Mouse (Mus musculus) splenic B cell, adult 2 months (primary cell): ENCODE data around the gene Cnn1.
"Not testable (repeated sequence)": the region's sequence is repeated elsewhere in the genome, so short reads cannot be mapped to it uniquely, and the experiment has no call there.

ENCODE experiments used
- DNase-seq: peaks from one replicate; pipeline ENCODE4 v3.0.0-alpha.2; 2011; ENCODE audit warnings: low read depth, low spot score
- H3K27me3 ChIP-seq: 2 replicates; pipeline ENCODE4 v1.6.1; 2012; ENCODE audit warnings: mild to moderate bottlenecking, low read length, moderate library complexity, mixed read lengths; ENCODE audit not compliant: control insufficient read depth, poor library complexity, insufficient read depth, severe bottlenecking
- H3K36me3 ChIP-seq: 2 replicates; pipeline ENCODE4 v1.6.1; 2012; ENCODE audit warnings: mild to moderate bottlenecking, low read length, moderate library complexity, mixed read lengths; ENCODE audit not compliant: control insufficient read depth, poor library complexity, insufficient read depth, severe bottlenecking

Gene Cnn1

GRCm38 (mm10) chr9:22065642-22066041 is 33.4 kb upstream of the Cnn1 start:
- H3K36me3 ChIP-seq = peaks cover 6% of the 10 kb centered on the region; the same call in 1 of the 2 replicates
- no peaks in the 10 kb centered on the region for H3K27me3 ChIP-seq

DNA sequence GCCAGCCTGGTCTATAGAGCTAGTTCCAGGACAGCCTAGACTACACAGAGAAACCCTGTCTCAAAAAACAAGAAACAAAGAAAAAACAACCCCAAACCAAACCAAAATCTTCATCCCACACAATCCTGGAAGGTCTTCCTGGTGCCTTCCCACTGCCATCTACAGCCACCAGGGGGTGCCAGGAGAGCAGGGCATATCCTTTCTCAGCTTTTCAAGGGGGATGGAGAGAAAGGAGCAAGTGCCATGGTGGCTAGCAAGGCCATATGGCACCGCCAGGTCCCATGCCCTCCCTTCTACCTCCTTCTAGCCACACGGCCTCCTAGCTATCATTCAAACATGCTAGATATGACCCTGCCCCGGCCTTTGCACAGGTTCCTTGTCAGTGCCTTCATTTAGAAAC is 32.6 kb upstream of the Cnn1 start:
- peaks cover 6% of the 10 kb centered on the region; the same call in 1 of the 2 replicates for H3K36me3 ChIP-seq
- peak; percentile 76 for DNase-seq
- H3K27me3 ChIP-seq = no peaks in the 10 kb centered on the region

More at GRCm38 (mm10) chr9:22065642-22066041, 33.4 kb upstream of the Cnn1 start:
- DNase-seq = no peak

DNA sequence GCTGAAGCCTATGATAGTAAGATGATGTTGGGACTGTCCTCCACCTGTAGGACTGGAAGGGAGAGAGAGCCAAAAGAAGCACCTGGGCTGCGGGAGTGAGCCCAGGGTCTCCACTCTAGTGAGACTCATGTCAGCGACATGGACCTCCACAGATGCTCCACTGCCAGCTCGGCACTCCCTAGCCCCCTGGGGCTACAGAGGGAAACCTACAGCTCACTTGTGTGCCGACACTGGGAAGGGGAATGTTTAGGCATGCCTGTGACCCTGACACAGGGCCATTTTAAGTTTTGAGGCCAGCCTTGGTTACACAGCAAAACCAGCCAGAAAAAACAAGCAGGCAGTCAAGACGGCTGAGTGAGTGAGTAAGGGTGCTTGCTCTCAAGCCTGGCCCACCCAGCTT is 31.8 kb upstream of the Cnn1 start:
- DNase-seq = no peak
- Histone ChIP-seq H3K27me3 (no peaks in the 10 kb centered on the region), H3K36me3 (peaks cover 4% of the 10 kb centered on the region; the same call in 1 of the 2 replicates)

GRCm38 (mm10) chr9:22069881-22070553 is 29.0 kb upstream of the Cnn1 start:
- H3K36me3 ChIP-seq = 0 out of 2 replicates have a peak, but pooled peaks cover 2% of the 10 kb centered on the region
- no peaks in the 10 kb centered on the region for H3K27me3 ChIP-seq
- DNase-seq = no peak

DNA sequence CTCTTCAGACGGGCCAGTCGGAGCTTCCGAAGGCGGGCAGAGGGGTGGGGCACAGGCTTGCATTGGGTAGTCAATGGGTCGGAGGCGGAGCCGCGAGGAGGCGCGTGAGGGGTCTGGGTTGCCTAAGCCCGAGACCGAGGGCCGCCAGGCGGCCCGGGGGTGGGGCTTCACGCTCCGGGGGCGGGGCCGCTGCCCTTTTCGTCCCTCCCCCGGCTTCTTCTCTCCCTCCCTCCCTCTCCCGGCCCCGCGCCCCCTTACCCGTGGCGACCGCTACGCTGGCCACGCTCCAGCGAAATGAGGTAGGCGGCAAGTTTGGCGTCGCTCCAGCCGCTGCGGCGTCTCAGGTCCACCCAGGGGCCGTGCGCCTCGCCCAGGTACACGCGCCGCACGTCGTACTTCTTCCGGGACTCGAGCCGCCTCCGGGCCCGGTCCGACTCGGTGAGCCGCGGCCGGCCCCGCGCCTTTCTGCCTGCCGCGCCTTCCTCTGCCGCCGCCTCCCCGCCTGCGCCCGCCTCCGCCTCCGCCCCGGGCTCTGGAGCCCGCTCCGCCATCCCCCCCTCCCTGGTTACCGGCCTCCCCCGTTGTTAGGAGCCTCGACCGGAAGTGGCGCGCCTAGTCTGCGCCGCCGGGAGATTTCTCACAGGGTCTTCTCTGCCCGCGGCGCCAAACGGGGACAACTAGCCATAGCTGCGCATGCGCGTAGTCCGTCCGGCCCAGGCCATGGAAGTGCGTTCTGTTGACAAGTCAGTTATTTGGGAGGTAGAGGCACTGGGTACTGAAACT is 28.0 kb upstream of the Cnn1 start, which contains the start of the genes Gm49318 and Zfp653:
TSS of gene Gm49318 (minus strand) at position 469 of the 783 bp plus-strand sequence.
TSS of gene Zfp653 (minus strand) at position 586 of the 783 bp plus-strand sequence.
- Histone ChIP-seq H3K36me3 (no peaks in the 10 kb centered on the region), H3K27me3 (no peaks in the 10 kb centered on the region)
- DNase-seq = peak; percentile 98

- H3K36me3 ChIP-seq = peaks cover 2% of the 10 kb centered on the region; the same call in 1 of the 2 replicates
- no peaks in the 10 kb centered on the region for H3K27me3 ChIP-seq
- DNase-seq = no peak
Observed at GRCm38 (mm10) chr9:22072276-22072675, 26.7 kb upstream of the Cnn1 start.

DNA sequence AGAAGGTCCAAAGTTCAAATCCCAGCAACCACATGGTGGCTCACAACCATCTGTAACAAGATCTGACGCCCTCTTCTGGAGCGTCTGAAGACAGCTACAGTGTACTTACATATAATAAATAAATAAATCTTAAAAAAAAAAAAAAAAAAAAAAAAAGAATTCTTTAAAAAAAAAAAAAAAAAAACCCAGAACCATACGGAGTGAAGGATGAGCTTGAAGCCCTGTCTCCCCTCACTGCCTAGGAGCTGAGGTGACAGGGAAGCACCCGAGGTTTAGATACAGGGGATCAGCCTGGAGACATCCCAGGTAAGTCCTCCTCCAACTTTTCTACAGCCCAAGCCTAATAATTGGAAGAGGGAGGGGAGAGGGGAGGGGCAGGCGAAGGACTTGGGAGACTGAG is 23.2 kb upstream of the Cnn1 start:
- H3K36me3 ChIP-seq, H3K27me3 ChIP-seq, DNase-seq: not testable (repeated sequence)

GRCm38 (mm10) chr9:22076223-22076622 is 22.8 kb upstream of the Cnn1 start:
- Histone ChIP-seq H3K36me3 (peaks cover 2% of the 10 kb centered on the region; the same call in 1 of the 2 replicates), H3K27me3 (no peaks in the 10 kb centered on the region)
- no peak for DNase-seq

- no peaks in the 10 kb centered on the region for H3K36me3 ChIP-seq
- no peak for DNase-seq
- no peaks in the 10 kb centered on the region for H3K27me3 ChIP-seq
Observed at GRCm38 (mm10) chr9:22084667-22085021, 14.4 kb upstream of the Cnn1 start.

DNA sequence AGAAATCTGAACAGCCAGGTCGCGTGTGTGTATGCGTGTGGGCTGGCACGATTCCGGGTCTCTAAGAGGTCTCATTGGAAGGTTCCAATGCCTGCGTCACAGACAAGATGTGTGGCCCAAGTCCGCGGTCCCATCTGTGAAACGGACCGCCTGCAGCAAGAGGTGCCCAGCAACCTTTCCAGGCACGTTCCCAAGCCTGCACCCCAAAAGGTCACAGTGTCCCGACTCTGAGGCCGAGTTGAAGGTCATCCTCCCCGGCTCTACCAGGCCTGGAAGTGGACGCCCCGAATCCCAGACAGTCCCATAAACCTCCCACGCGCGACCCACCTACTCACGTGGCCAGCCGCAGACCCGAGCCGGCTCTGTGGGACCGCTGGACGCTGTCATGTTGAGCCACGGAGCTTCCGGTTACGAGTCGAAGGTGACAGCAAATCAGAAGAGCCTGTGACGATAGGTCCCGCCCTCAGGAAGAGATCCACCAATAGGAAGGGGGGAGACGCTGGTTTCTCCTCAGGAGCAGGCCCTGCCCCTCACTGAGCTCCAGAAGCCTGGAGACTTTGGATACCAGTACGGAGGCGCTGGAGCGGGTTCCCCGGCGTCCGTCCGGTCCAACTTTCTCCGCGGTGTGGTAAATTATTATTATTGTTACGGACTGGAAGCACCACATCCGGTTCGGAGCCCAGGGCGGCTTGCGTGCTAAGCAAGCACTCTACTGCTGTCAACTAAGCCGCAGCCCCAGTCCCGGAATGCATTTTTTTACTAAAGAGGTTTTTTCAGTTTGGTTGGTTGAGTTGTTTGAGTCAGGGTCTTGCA is 13.8 kb upstream of the Cnn1 start, which contains the start of gene Ecsit:
TSS of gene Ecsit (minus strand) at position 417 of the 813 bp plus-strand sequence.
- peak; percentile 95 for DNase-seq
- no peaks in the 10 kb centered on the region for H3K27me3 ChIP-seq
- no peaks in the 10 kb centered on the region for H3K36me3 ChIP-seq

DNA sequence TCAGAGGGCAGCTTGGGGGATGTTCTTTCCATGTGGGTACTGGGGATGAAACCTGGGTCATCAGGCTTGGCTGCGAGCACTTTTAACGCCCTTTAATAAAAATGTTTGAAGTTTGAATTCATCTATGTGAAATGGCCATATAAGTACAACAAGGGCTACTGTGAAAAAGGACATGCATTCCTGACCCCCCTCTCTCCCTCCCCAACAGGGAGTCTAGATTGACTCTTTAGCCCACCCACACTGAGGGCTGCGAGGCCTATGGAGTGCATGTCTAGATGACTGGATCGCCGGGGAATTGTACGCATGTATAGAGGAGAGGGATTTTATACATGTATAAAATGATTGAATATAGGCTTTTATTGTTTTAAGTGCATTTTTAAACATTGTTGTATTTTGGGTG is 13.0 kb upstream of the Cnn1 start:
- no peak for DNase-seq
- H3K27me3 ChIP-seq = no peaks in the 10 kb centered on the region
- H3K36me3 ChIP-seq = no peaks in the 10 kb centered on the region

DNA sequence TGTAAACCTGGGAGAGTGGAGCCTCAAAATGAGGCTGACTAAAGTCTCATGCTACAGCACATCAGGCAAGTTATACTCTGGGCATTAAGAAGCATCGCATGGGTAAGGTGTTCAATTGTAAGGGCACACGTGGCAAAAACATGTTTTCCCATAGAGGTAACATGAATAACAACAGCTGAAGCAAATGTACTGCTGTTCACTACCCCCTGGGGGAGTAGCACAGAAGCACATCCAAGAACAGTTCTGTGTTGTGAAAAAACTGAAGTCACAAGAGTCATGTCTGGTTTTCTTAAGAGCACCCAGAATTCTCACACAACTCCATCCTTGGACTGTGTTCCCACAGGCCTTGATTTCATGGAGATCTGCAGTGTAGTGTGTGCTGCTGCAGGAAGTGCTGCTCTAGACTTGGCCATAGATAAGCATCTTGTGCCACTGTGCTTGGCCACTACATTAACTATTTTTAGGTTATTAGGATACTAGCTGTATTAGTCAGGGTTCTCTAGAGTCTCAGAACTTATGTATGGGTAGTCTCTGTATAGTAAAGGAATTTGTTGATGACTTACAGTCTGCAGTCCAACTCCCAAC is 11.9 kb upstream of the Cnn1 start:
- no peak for DNase-seq
- no peaks in the 10 kb centered on the region for H3K27me3 ChIP-seq
- no peaks in the 10 kb centered on the region for H3K36me3 ChIP-seq

GRCm38 (mm10) chr9:22089281-22089680 is 9.7 kb upstream of the Cnn1 start:
- no peaks in the 10 kb centered on the region for H3K36me3 ChIP-seq
- no peak for DNase-seq
- H3K27me3 ChIP-seq = no peaks in the 10 kb centered on the region

- no peaks in the 10 kb centered on the region for H3K36me3 ChIP-seq
- DNase-seq = no peak
- H3K27me3 ChIP-seq = no peaks in the 10 kb centered on the region
Observed at GRCm38 (mm10) chr9:22089986-22090385, 9.0 kb upstream of the Cnn1 start.
